Mouse (Mus musculus): ENCODE data around the gene Atp6v0b. TPM values are rescaled to one million over a fixed set of nuclear protein-coding genes. Genes with fewer than 3 reads are reported as not detected.
A peak's percentile ranks its signal among the peaks of the same experiment; 100 is the strongest.

The Atp6v0b gene
- polyA plus RNA-seq, 1 experiment: 493 TPM

- Histone ChIP-seq H3K4me3 (replicated peaks) (peak overlapping the region; percentile 94), H3K4me1 (peaks cover 65% of the 10 kb centered on the region), H3K36me3 (replicated peaks; ENCODE audit: low read length) (no peaks in the 10 kb centered on the region), H3K9me3 (no peaks in the 10 kb centered on the region), H3K27me3 (replicated peaks) (peaks cover 58% of the 10 kb centered on the region)
- TF ChIP-seq GATA1 (IDR thresholded peaks at IDR 0.05; ENCODE audit: borderline replicate concordance, low read length) (no peak), FLI1 (IDR thresholded peaks at IDR 0.05; ENCODE audit: low read length) (no peak)
Observed at GRCm38 (mm10) chr4:117835531-117836111, 51.5 kb downstream of the Atp6v0b start.

DNA sequence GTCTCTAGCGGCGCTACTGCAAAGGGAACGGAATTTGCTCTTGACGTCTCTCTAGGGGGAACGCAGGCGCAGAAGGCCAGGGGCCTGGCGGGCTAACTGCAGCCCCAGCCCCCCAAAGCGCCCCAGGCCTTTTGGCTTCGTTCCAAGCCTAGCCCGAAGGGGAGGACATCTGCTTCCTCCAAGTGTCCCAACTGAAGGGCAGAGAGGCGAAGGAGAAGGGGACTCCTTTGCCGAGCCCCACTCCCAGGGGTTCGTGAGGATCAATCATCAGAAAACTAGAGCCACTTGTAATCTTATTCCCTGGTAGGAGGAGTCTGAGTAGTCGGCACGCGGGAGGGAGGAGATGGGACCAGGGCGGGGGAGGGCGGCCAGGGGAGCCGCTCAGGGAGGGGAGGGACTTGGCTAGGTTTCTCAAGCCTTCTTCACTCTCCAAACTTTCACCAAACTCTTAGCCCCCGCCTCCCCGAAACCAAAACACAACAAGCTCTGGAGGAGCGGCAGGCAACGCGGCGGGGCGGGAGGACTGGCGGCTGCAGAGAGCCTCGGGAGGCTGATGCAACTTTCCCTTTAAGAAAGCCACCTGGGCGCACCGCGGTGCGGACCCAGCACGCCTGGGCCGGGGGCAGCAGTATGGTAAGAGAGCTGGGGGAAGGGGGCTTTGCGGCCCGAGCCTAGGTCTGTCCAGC is 52.1 kb downstream of the Atp6v0b start:
- H3K36me3 ChIP-seq (replicated peaks; ENCODE audit: low read length): no peaks in the 10 kb centered on the region
- peak overlapping the region; percentile 94 for H3K4me3 ChIP-seq (replicated peaks)
- H3K4me1 ChIP-seq: peaks cover 72% of the 10 kb centered on the region
- peaks cover 58% of the 10 kb centered on the region for H3K27me3 ChIP-seq (replicated peaks)
- no peak for TF ChIP-seq FLI1 (IDR thresholded peaks at IDR 0.05; ENCODE audit: low read length)
- no peak for TF ChIP-seq GATA1 (IDR thresholded peaks at IDR 0.05; ENCODE audit: borderline replicate concordance, low read length)
- H3K9me3 ChIP-seq: no peaks in the 10 kb centered on the region

DNA sequence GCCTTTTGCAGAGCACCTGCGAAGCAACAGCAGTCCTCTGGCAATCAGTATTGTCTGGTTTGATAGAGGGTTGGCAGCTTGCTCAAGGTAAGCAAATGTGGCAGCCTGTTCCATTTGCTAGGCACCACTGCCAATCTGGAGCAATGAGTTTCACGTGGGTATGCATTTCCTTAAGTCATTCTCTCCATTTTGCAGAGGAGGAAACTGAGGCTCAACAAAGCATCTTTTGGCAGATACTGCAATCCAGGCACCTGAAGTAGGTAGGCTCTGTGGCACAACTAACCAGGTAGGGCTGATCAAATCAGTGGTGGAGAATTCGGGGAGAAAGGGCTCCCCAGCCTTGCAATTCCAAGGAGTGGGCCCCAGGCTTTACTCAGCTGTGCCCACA is 52.7 kb downstream of the Atp6v0b start, which contains the start of gene Slc6a9:
Gene Slc6a9, plus strand, starts transcription at position 50 of the 388 bp plus-strand sequence.
- Histone ChIP-seq H3K4me1 (peaks cover 76% of the 10 kb centered on the region), H3K36me3 (replicated peaks; ENCODE audit: low read length) (no peaks in the 10 kb centered on the region), H3K27me3 (replicated peaks) (peaks cover 58% of the 10 kb centered on the region), H3K4me3 (replicated peaks) (peak within 1 kb of the TSS; percentile 94), H3K9me3 (no peaks in the 10 kb centered on the region)
- no peak for TF ChIP-seq GATA1 (IDR thresholded peaks at IDR 0.05; ENCODE audit: borderline replicate concordance, low read length)
- no peak for TF ChIP-seq FLI1 (IDR thresholded peaks at IDR 0.05; ENCODE audit: low read length)

Other genes starting within 250 kb of the Atp6v0b start
- gene Dmap1, start 205.1 kb downstream of the Atp6v0b start, polyA plus RNA-seq (2012; ENCODE audit: insufficient read depth, low replicate concordance): 7.7 and 22.5 TPM in 2 replicates
- gene Gm12845, start 162.9 kb downstream of the Atp6v0b start, polyA plus RNA-seq (2012; ENCODE audit: insufficient read depth, low replicate concordance): not detected in 2 replicates
- not detected in 2 replicates for gene Klf17, start 121.7 kb downstream of the Atp6v0b start, polyA plus RNA-seq (2012; ENCODE audit: insufficient read depth, low replicate concordance)
- 8.5 and 9.7 TPM in 2 replicates for gene Slc6a9, start 52.8 kb downstream of the Atp6v0b start, polyA plus RNA-seq (2012; ENCODE audit: insufficient read depth, low replicate concordance)
- gene Ccdc24, start 14.8 kb downstream of the Atp6v0b start, polyA plus RNA-seq (2012; ENCODE audit: insufficient read depth, low replicate concordance): not detected in 2 replicates
- 1.5 TPM in 1 of 2 replicates, not detected in the other for gene B4galt2, start 3.8 kb downstream of the Atp6v0b start, polyA plus RNA-seq (2012; ENCODE audit: insufficient read depth, low replicate concordance)
- gene Dph2, start 4.7 kb upstream of the Atp6v0b start, polyA plus RNA-seq (2012; ENCODE audit: insufficient read depth, low replicate concordance): 3.1 and 9.9 TPM in 2 replicates
- gene Ipo13, start 27.7 kb upstream of the Atp6v0b start, polyA plus RNA-seq (2012; ENCODE audit: insufficient read depth, low replicate concordance): 7.4 and 13.2 TPM in 2 replicates
- 0.74 TPM in 1 of 2 replicates, not detected in the other for gene Artn, start 42.4 kb upstream of the Atp6v0b start, polyA plus RNA-seq (2012; ENCODE audit: insufficient read depth, low replicate concordance)
- 6.7 and 17.4 TPM in 2 replicates for gene St3gal3, start 247.6 kb upstream of the Atp6v0b start, polyA plus RNA-seq (2012; ENCODE audit: insufficient read depth, low replicate concordance)